Mouse (Mus musculus): ENCODE results near the gene Gm45234. TPM values are rescaled to one million over a fixed set of nuclear protein-coding genes. Genes with fewer than 3 reads are reported as not detected.
A peak's percentile ranks its signal among the peaks of the same experiment; 100 is the strongest.

Gm45234 gene
- polyA plus RNA-seq, 1 experiment from 2014 or later, result not detected

GRCm38 (mm10) chr6:124716864-124717490, 38.8 kb downstream of the Gm45234 start:
- Histone ChIP-seq H3K27ac (no peak overlapping the region), H3K9ac (no peak overlapping the region), H3K4me1 (replicated peaks) (peaks cover 16% of the 10 kb centered on the region), H3K4me2 (no peak overlapping the region), H3K4me3 (no peak overlapping the region), H3K9me3 (no peaks in the 10 kb centered on the region), H3K27me3 (no peaks in the 10 kb centered on the region), H3K36me3 (peaks cover 46% of the 10 kb centered on the region)
- ATAC-seq (ENCODE audit: low FRiP score), result no peak
- 72% methylated on average over 20 of the region's 20 CpGs for WGBS

- no peaks in the 10 kb centered on the region for H3K27me3 ChIP-seq
- 21% methylated on average over 11 of the region's 11 CpGs for WGBS
- H3K4me2 ChIP-seq, result peak overlapping the region; percentile 99
- no peaks in the 10 kb centered on the region for H3K9me3 ChIP-seq
- no peak for ATAC-seq (ENCODE audit: low FRiP score)
- peak overlapping the region; percentile 88 for H3K27ac ChIP-seq
- H3K4me3 ChIP-seq, result peak overlapping the region; percentile 96
- peaks cover 40% of the 10 kb centered on the region for H3K4me1 ChIP-seq (replicated peaks)
- H3K36me3 ChIP-seq, result peaks cover 49% of the 10 kb centered on the region
- H3K9ac ChIP-seq, result peak overlapping the region; percentile 96
Observed at GRCm38 (mm10) chr6:124712918-124713317, 42.9 kb downstream of the Gm45234 start.

- H3K4me3 ChIP-seq, result peak within 1 kb of the TSS; percentile 96
- under 1% methylated on average over 75 of the region's 76 CpGs for WGBS
- H3K36me3 ChIP-seq, result peaks cover 46% of the 10 kb centered on the region
- H3K9ac ChIP-seq, result peak within 1 kb of the TSS; percentile 96
- peak; percentile 97 for ATAC-seq (ENCODE audit: low FRiP score)
- H3K4me2 ChIP-seq, result peak within 1 kb of the TSS; percentile 99
- no peaks in the 10 kb centered on the region for H3K9me3 ChIP-seq
- H3K27me3 ChIP-seq, result no peaks in the 10 kb centered on the region
- H3K4me1 ChIP-seq (replicated peaks), result peaks cover 40% of the 10 kb centered on the region
- peak within 1 kb of the TSS; percentile 88 for H3K27ac ChIP-seq
Observed at GRCm38 (mm10) chr6:124711824-124712782, 43.7 kb downstream of the Gm45234 start, which contains the start of the genes Emg1 and Phb2. Gene Emg1 (minus strand): TSS chr6:124712178. Gene Phb2 (plus strand): TSS chr6:124712336.

GRCm38 (mm10) chr6:124708289-124708889, 47.4 kb downstream of the Gm45234 start:
- H3K4me3 ChIP-seq, result no peak overlapping the region
- H3K4me1 ChIP-seq (replicated peaks), result peaks cover 31% of the 10 kb centered on the region
- no peak overlapping the region for H3K4me2 ChIP-seq
- peaks cover 43% of the 10 kb centered on the region for H3K36me3 ChIP-seq
- 96% methylated on average over 10 of the region's 10 CpGs for whole genome bisulfite sequencing
- H3K27ac ChIP-seq, result no peak overlapping the region
- no peaks in the 10 kb centered on the region for H3K27me3 ChIP-seq
- H3K9me3 ChIP-seq, result no peaks in the 10 kb centered on the region
- H3K9ac ChIP-seq, result no peak overlapping the region
- ATAC-seq (ENCODE audit: low FRiP score), result no peak

- WGBS, result 89% methylated on average over 5 of the region's 5 CpGs
- Histone ChIP-seq H3K9ac (no peak overlapping the region), H3K4me3 (no peak overlapping the region), H3K4me2 (no peak overlapping the region), H3K4me1 (replicated peaks) (peaks cover 20% of the 10 kb centered on the region), H3K36me3 (peaks cover 62% of the 10 kb centered on the region), H3K27me3 (no peaks in the 10 kb centered on the region), H3K9me3 (no peaks in the 10 kb centered on the region), H3K27ac (no peak overlapping the region)
- no peak for ATAC-seq (ENCODE audit: low FRiP score)
Observed at GRCm38 (mm10) chr6:124706061-124706627, 49.7 kb downstream of the Gm45234 start.

- Histone ChIP-seq H3K9me3 (no peaks in the 10 kb centered on the region), H3K27me3 (no peaks in the 10 kb centered on the region), H3K36me3 (peaks cover 78% of the 10 kb centered on the region), H3K4me2 (no peak overlapping the region), H3K9ac (no peak overlapping the region), H3K27ac (no peak overlapping the region), H3K4me1 (replicated peaks) (peaks cover 3% of the 10 kb centered on the region), H3K4me3 (no peak overlapping the region)
- ATAC-seq (ENCODE audit: low FRiP score), result no peak
- WGBS, result 94% methylated on average over 2 of the region's 2 CpGs
Observed at GRCm38 (mm10) chr6:124704417-124704816, 51.4 kb downstream of the Gm45234 start.

GRCm38 (mm10) chr6:124703789-124704188, 52.0 kb downstream of the Gm45234 start:
- Histone ChIP-seq H3K36me3 (peaks cover 84% of the 10 kb centered on the region), H3K27me3 (no peaks in the 10 kb centered on the region), H3K4me1 (replicated peaks) (no peaks in the 10 kb centered on the region), H3K4me2 (no peak overlapping the region), H3K9ac (no peak overlapping the region), H3K27ac (no peak overlapping the region), H3K4me3 (no peak overlapping the region), H3K9me3 (no peaks in the 10 kb centered on the region)
- 86% methylated on average over 7 of the region's 7 CpGs for WGBS
- no peak for ATAC-seq (ENCODE audit: low FRiP score)

GRCm38 (mm10) chr6:124702784-124703103, 53.1 kb downstream of the Gm45234 start:
- no peak overlapping the region for H3K27ac ChIP-seq
- WGBS, result 52% methylated on average over 3 of the region's 3 CpGs
- no peak overlapping the region for H3K4me2 ChIP-seq
- H3K9ac ChIP-seq, result no peak overlapping the region
- H3K4me1 ChIP-seq (replicated peaks), result no peaks in the 10 kb centered on the region
- ATAC-seq (ENCODE audit: low FRiP score), result peak; percentile 67
- H3K9me3 ChIP-seq, result no peaks in the 10 kb centered on the region
- H3K4me3 ChIP-seq, result no peak overlapping the region
- H3K36me3 ChIP-seq, result peaks cover 82% of the 10 kb centered on the region
- no peaks in the 10 kb centered on the region for H3K27me3 ChIP-seq

- no peak overlapping the region for H3K27ac ChIP-seq
- H3K9me3 ChIP-seq, result no peaks in the 10 kb centered on the region
- H3K27me3 ChIP-seq, result no peaks in the 10 kb centered on the region
- H3K4me1 ChIP-seq (replicated peaks), result no peaks in the 10 kb centered on the region
- 94% methylated on average over 17 of the region's 17 CpGs for WGBS
- H3K9ac ChIP-seq, result no peak overlapping the region
- peaks cover 78% of the 10 kb centered on the region for H3K36me3 ChIP-seq
- no peak overlapping the region for H3K4me2 ChIP-seq
- H3K4me3 ChIP-seq, result no peak overlapping the region
- 0 out of 2 replicates have a peak, but pooled peaks have one; percentile 4 for ATAC-seq (ENCODE audit: low FRiP score)
Observed at GRCm38 (mm10) chr6:124702102-124702783, 53.6 kb downstream of the Gm45234 start.

GRCm38 (mm10) chr6:124701338-124701737, 54.5 kb downstream of the Gm45234 start:
- Histone ChIP-seq H3K27ac (no peak overlapping the region), H3K36me3 (peaks cover 75% of the 10 kb centered on the region), H3K9ac (no peak overlapping the region), H3K4me1 (replicated peaks) (no peaks in the 10 kb centered on the region), H3K9me3 (no peaks in the 10 kb centered on the region), H3K27me3 (no peaks in the 10 kb centered on the region), H3K4me2 (no peak overlapping the region), H3K4me3 (no peak overlapping the region)
- WGBS, result 82% methylated on average over 8 of the region's 8 CpGs
- no peak for ATAC-seq (ENCODE audit: low FRiP score)

GRCm38 (mm10) chr6:124699962-124700610, 55.7 kb downstream of the Gm45234 start:
- WGBS, result 91% methylated on average over 11 of the region's 11 CpGs
- H3K4me2 ChIP-seq, result no peak overlapping the region
- no peak overlapping the region for H3K27ac ChIP-seq
- H3K27me3 ChIP-seq, result no peaks in the 10 kb centered on the region
- H3K9me3 ChIP-seq, result no peaks in the 10 kb centered on the region
- peaks cover 62% of the 10 kb centered on the region for H3K36me3 ChIP-seq
- peak; percentile 21; the same call in 1 of the 2 replicates for ATAC-seq (ENCODE audit: low FRiP score)
- no peak overlapping the region for H3K9ac ChIP-seq
- H3K4me1 ChIP-seq (replicated peaks), result no peaks in the 10 kb centered on the region
- no peak overlapping the region for H3K4me3 ChIP-seq
